Mouse (Mus musculus): ENCODE data around the gene Trim8. TPM values are rescaled to one million over a fixed set of nuclear protein-coding genes. Genes with fewer than 3 reads are reported as not detected.

The Trim8 gene
- polyA plus RNA-seq, 1 experiment from 2014 or later = 30.5 TPM

DNA sequence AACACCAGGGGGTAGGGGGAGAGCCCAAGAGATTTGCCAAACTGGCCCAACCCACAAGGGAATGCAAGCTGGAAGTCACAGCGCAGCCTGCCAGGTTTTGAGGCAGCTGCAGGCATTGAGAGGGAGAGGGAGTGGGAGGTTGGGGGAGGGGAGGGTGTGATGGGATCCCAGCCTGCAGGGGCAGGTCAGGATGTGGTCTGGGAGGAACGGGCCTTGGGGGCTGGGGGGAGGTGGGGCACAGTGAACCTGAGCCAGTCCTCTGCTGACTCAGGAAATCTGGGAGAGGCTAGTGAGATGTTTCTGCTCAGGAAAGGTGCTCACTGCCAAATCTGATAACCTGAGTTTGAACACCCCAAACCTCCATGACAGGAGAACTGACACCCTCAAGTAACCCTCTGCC, 10.9 kb upstream of the Trim8 start:
- no peak overlapping the region for H3K4me2 ChIP-seq (ENCODE audit: low read length)

DNA sequence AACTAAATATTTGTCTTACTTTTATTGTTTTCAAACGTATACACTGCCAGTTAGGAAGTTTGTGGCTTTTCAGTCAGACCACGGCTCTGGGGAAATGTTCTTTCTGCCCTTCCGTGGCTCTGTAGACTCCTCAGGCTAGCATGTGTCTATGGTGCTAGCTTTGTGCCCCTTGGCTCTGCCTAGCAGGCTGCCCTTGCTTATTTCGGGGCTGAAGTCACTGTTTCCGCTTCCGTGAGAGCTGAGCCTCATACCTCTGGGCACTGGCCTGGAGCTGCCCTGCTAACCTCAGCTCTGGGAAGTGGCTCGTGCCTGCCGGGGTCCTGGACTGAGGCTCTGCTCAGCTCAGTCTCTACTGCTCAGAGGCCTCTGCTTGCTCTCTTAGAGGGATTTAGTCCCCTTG, 6.4 kb upstream of the Trim8 start:
- 47% methylated on average over 8 of the region's 8 CpGs for WGBS
- TF ChIP-seq CTCF (IDR thresholded peaks at IDR 0.05; ENCODE audit: low read depth) = no peak
- H3K4me1 ChIP-seq (replicated peaks; ENCODE audit: insufficient read depth, low read length) = peaks cover 4% of the 10 kb centered on the region; the same call in 1 of the 2 replicates
- no peaks in the 10 kb centered on the region for H3K9me3 ChIP-seq (replicated peaks; ENCODE audit: low read length)
- no peaks in the 10 kb centered on the region for H3K27me3 ChIP-seq (ENCODE audit: insufficient read depth, low read length)
- no peak overlapping the region for H3K4me3 ChIP-seq (replicated peaks; ENCODE audit: low read depth, low read length)
- H3K9ac ChIP-seq (ENCODE audit: low read depth, low read length) = no peak overlapping the region
- no peaks in the 10 kb centered on the region for H3K36me3 ChIP-seq (ENCODE audit: insufficient read depth, low read length)
- H3K4me2 ChIP-seq (ENCODE audit: low read length) = no peak overlapping the region
- no peak for ATAC-seq (replicated peaks; ENCODE audit: low FRiP score, low read depth)
- H3K27ac ChIP-seq = 0 out of 2 replicates have a peak overlapping the region, but pooled peaks have one; percentile 36
- no peak for DNase-seq (ENCODE audit: low spot score)

More for the DNA sequence above, 10.9 kb upstream of the Trim8 start:
- Histone ChIP-seq H3K9me3 (replicated peaks; ENCODE audit: low read length) (no peaks in the 10 kb centered on the region), H3K4me1 (replicated peaks; ENCODE audit: insufficient read depth, low read length) (0 out of 2 replicates have a peak, but pooled peaks cover 4% of the 10 kb centered on the region), H3K27me3 (ENCODE audit: insufficient read depth, low read length) (no peaks in the 10 kb centered on the region), H3K36me3 (ENCODE audit: insufficient read depth, low read length) (peaks cover 6% of the 10 kb centered on the region), H3K9ac (ENCODE audit: low read depth, low read length) (no peak overlapping the region), H3K4me3 (replicated peaks; ENCODE audit: low read depth, low read length) (no peak overlapping the region), H3K27ac (no peak overlapping the region)
- WGBS = 0% methylated on average over 2 of the region's 2 CpGs
- peak; percentile 44; the same call in 1 of the 2 replicates for ATAC-seq (replicated peaks; ENCODE audit: low FRiP score, low read depth)
- no peak for TF ChIP-seq CTCF (IDR thresholded peaks at IDR 0.05; ENCODE audit: low read depth)
- DNase-seq (ENCODE audit: low spot score) = peak; percentile 49

DNA sequence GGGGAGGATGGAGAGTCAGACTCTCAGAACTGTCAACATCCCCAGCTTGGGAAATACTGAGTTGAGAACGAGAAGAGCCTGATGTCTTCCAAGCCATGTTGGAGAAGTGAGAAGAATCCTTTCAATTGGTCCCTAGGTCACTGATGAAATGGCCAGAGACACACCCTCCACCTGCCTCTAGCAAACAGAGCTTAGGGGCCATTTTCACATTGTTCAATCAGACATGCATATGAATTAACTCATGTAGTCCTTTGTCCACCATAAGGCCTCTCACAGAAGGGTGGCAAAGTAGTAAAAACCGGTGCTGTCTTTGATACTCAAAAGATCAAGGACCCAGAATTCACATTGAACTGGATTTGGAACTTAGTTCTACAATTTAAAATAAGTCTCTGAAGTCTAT, 4.3 kb upstream of the Trim8 start:
- Histone ChIP-seq H3K36me3 (ENCODE audit: insufficient read depth, low read length) (no peaks in the 10 kb centered on the region), H3K4me2 (ENCODE audit: low read length) (no peak overlapping the region), H3K27me3 (ENCODE audit: insufficient read depth, low read length) (no peaks in the 10 kb centered on the region), H3K27ac (no peak overlapping the region), H3K9ac (ENCODE audit: low read depth, low read length) (no peak overlapping the region), H3K4me1 (replicated peaks; ENCODE audit: insufficient read depth, low read length) (no peaks in the 10 kb centered on the region; the same call in 1 of the 2 replicates), H3K9me3 (replicated peaks; ENCODE audit: low read length) (no peaks in the 10 kb centered on the region), H3K4me3 (replicated peaks; ENCODE audit: low read depth, low read length) (no peak overlapping the region)
- no peak for ATAC-seq (replicated peaks; ENCODE audit: low FRiP score, low read depth)
- WGBS = 61% methylated on average over 2 of the region's 2 CpGs
- no peak for TF ChIP-seq CTCF (IDR thresholded peaks at IDR 0.05; ENCODE audit: low read depth)
- DNase-seq (ENCODE audit: low spot score) = no peak

DNA sequence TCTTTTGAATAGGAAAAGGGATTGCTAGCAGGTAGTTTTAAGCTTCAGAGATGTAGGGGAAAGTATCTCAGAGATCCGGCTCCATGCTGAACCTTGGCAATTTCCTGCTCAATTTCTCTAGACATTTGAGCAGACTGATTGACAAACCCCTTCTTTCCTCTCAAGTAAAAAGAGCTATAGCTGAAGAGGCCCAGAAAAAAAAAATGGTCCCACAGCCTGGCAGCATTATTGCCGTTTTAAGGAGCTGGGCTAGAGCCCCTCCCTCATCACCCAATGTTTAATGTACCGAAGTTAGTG, 2.0 kb upstream of the Trim8 start:
- no peaks in the 10 kb centered on the region for H3K9me3 ChIP-seq (replicated peaks; ENCODE audit: low read length)
- H3K9ac ChIP-seq (ENCODE audit: low read depth, low read length) = no peak overlapping the region
- TF ChIP-seq CTCF (IDR thresholded peaks at IDR 0.05; ENCODE audit: low read depth) = no peak
- 1% methylated on average over 3 of the region's 3 CpGs for WGBS
- H3K27me3 ChIP-seq (ENCODE audit: insufficient read depth, low read length) = no peaks in the 10 kb centered on the region
- ATAC-seq (replicated peaks; ENCODE audit: low FRiP score, low read depth) (no peak), DNase-seq (ENCODE audit: low spot score) (no peak)
- no peak overlapping the region for H3K4me3 ChIP-seq (replicated peaks; ENCODE audit: low read depth, low read length)
- H3K4me1 ChIP-seq (replicated peaks; ENCODE audit: insufficient read depth, low read length) = no peaks in the 10 kb centered on the region; the same call in 1 of the 2 replicates
- H3K4me2 ChIP-seq (ENCODE audit: low read length) = peak overlapping the region; percentile 42
- H3K36me3 ChIP-seq (ENCODE audit: insufficient read depth, low read length) = no peaks in the 10 kb centered on the region
- peak overlapping the region; percentile 70 for H3K27ac ChIP-seq

DNA sequence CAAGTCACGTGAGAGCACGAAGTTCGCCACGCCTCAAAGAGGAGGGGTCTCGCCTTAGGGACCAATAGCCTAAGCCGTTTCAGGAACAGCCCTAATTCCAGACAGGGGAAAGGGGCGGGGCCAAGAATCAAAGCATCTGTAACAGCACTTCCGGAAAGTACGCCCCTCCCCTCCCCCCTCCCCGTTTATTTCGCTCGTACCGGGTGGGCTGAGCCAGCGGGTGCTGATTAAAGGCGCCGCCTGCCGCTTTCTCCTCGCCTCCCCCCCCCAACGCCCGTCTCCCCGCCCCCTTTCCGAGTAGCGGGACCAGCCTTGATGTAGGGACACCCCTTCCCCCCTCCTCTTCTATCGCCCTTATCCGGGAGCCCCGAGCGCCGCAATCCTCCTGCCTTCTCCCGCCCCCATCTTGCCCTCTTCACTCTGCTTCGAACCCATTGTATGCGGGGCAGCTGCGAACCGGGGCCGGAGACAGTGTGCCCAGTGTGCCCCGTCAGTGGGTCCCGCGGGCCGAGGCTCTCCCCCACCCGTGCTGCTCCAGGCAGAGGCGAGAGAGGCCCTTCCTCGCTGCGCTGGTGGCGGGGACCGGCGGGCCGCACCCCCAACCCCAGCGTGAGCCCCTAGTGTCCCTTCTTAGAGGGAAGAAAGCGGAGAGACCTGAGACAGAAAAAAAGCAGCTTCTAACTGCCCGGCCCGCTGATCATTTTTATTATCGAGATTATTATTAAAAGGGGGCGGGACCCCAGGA, 1.5 kb upstream of the Trim8 start:
- WGBS = under 1% methylated on average over 44 of the region's 52 CpGs
- Histone ChIP-seq H3K27me3 (ENCODE audit: insufficient read depth, low read length) (no peaks in the 10 kb centered on the region), H3K27ac (peak overlapping the region; percentile 100), H3K36me3 (ENCODE audit: insufficient read depth, low read length) (0 out of 2 replicates have a peak, but pooled peaks cover under 1% of the 10 kb centered on the region), H3K4me3 (replicated peaks; ENCODE audit: low read depth, low read length) (peak overlapping the region; percentile 96), H3K9me3 (replicated peaks; ENCODE audit: low read length) (no peaks in the 10 kb centered on the region), H3K4me2 (ENCODE audit: low read length) (peak overlapping the region; percentile 91), H3K9ac (ENCODE audit: low read depth, low read length) (peak overlapping the region; percentile 99), H3K4me1 (replicated peaks; ENCODE audit: insufficient read depth, low read length) (peaks cover 3% of the 10 kb centered on the region)
- DNase-seq (ENCODE audit: low spot score) (peak; percentile 100), ATAC-seq (replicated peaks; ENCODE audit: low FRiP score, low read depth) (peak; percentile 78)
- no peak for TF ChIP-seq CTCF (IDR thresholded peaks at IDR 0.05; ENCODE audit: low read depth)

DNA sequence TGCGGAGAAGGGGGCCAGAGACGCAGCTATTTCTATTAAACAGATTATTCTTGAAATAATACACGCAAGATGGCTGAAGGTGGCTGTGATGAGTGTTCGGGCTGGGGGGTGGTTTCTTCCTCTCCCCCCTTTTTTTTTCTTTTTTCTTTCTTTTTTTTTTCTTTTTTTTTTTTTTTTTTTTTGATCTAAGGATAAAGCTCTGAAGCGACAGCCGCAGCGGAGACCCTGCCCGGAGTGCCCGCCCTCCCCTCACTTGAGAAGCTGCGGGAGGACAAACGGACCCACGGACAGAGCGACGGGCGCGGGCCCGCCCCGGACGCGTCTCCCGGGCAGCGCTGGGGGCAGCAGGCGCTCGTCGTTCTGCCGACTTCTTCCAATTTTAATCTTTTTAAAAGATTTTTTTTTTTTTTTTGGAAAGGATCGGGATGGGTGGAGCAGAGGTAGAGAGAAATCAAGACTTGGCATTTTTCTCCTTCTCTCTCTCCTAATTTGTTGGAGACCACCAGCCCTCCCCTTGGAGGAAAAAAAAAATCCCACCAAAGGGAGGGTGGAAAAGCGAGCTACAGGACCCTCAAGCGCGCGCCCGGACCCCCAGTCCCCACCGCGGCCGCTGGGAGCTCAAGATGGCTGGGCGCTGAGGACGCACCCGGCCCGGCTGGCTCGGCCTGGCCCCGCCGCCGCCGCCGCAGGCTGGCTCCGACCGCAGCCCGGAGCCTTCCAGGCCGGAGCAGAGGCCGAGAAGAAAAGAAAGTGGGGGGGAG, 741 bp upstream of the Trim8 start:
- WGBS = under 1% methylated on average over 46 of the region's 50 CpGs
- no peaks in the 10 kb centered on the region for H3K27me3 ChIP-seq (ENCODE audit: insufficient read depth, low read length)
- H3K9ac ChIP-seq (ENCODE audit: low read depth, low read length) = peak overlapping the region; percentile 99
- 0 out of 2 replicates have a peak, but pooled peaks cover 8% of the 10 kb centered on the region for H3K36me3 ChIP-seq (ENCODE audit: insufficient read depth, low read length)
- H3K27ac ChIP-seq = peak overlapping the region; percentile 100
- peak overlapping the region; percentile 91 for H3K4me2 ChIP-seq (ENCODE audit: low read length)
- H3K4me3 ChIP-seq (replicated peaks; ENCODE audit: low read depth, low read length) = peak overlapping the region; percentile 96
- DNase-seq (ENCODE audit: low spot score) (no peak), ATAC-seq (replicated peaks; ENCODE audit: low FRiP score, low read depth) (peak; percentile 4)
- no peak for TF ChIP-seq CTCF (IDR thresholded peaks at IDR 0.05; ENCODE audit: low read depth)
- H3K9me3 ChIP-seq (replicated peaks; ENCODE audit: low read length) = no peaks in the 10 kb centered on the region
- peaks cover 11% of the 10 kb centered on the region for H3K4me1 ChIP-seq (replicated peaks; ENCODE audit: insufficient read depth, low read length)
